Mouse (Mus musculus) CD4-positive, CD25-positive, alpha-beta regulatory T cell, adult 2 months (primary cell): ENCODE results near the gene Ccdc117.
"Not testable (repeated sequence)": the region's sequence is repeated elsewhere in the genome, so short reads cannot be mapped to it uniquely, and the experiment has no call there.

ENCODE experiments used
- DNase-seq: peaks from one replicate; pipeline ENCODE4 v3.0.0-alpha.2; 2012; ENCODE audit warnings: low read depth, low spot score

Gene Ccdc117

GRCm38 (mm10) chr11:5530717-5531116 is 11.3 kb downstream of the Ccdc117 start:
- DNase-seq = no peak

DNA sequence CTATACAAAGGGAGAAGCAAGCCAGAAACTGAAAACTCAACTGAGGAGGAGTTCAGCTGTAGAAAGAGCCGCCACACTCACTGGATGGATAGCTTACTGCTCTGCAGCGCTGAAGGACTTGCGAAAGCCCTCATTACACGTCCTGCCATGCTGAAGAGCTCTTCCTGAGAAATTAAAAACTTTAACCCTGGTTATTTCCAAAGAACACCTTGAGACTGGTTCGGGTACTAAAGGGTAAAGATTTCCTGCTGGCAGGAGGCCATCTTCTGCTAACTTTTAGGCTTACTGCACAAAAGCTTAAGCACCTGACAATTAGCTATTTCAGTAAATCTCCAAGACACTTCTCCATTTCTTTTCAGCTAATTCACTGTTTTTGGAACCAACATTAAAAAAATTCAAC is 11.8 kb downstream of the Ccdc117 start:
- no peak for DNase-seq

DNA sequence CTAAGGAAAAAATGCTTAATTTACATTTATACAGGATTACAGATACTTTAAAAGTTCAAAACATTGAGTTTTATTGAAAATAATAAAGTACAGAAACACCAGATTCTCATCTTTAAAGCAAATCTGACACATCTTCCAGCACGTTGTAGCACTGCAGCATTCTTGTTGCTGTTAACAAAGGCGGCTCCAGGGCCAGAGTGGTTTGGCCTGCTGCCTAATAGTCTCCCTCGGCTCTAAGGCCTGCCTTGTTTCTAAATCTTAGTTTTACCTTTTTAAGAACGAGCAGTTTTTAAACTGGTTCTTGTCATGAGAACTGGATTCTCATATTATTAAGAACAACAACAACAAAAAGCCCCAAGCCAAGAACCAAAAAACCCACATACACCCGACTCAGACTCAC is 13.1 kb downstream of the Ccdc117 start:
- no peak for DNase-seq

DNA sequence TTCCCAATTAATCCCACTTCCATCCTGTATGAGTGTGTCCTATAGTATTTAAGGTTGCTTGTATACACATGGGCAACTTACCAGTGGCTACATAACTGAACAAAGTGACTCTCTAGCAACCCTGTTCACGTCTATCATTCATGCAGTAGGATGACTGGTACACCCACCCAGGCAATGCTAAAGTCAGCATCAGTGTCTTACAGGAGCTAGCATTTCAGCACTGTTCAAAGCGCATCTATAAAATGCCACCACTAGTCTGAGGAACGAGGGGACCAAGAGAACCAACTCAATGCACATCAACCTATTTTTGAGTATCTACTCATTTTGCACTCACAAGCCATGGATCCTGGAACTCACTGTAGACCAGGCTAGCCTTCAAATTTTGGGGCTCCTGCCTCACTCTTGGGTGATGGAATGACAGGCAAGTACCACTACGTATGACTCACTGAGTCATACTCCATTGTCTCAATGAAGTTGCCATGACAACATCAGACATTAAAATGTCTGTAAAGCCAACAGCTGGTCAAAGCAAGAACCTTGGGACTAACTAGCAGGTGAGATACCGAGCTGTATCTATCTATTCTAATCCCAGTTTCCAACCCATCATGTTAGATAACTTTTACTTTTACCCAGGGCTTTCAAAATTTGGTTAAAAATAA is 14.0 kb downstream of the Ccdc117 start:
- no peak for DNase-seq

DNA sequence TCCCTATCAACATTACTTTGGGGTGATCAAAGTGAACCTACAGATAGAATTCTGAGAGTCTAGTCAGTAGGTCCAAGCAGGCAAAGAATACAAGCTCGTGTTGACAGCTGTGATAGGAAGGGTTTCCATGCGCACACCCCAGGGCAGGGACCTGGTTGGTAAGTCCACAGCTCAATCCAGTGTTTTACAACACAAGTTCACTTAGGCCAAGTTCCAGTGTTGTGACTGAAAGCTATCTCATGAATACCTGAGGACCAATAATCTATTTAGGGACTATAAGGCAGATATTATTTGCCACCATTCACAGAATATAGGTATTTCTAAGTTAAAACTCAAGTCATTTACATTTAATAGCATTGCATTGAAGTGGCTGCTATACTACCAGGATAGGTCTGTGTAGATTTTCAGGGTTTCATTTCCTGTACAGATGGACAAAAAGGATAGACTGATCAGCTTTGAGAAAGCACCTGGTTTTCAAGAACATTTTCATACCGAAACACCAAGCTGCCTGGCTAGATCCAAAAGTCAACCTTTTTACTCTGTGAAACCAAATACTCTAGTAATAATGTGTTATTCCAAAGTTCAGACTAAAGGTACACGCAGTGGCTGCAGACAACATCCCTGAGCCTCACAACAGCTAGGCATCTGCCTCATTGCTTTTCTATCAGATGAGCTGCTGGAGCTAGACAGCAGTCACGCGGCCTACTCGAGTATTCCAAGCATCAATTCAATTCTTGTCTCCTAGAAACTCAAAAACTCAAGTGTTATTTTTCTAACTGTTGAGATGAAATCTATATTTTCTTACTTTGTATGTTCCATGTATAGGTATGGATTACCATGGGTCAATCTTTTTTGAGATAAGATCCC is 15.2 kb downstream of the Ccdc117 start:
- DNase-seq = no peak

GRCm38 (mm10) chr11:5525418-5525817 is 16.6 kb downstream of the Ccdc117 start:
- no peak for DNase-seq

- DNase-seq = no peak
These were observed 19.1 kb downstream of the Ccdc117 start for GRCm38 (mm10) chr11:5522798-5523415.

GRCm38 (mm10) chr11:5521516-5522291 is 20.3 kb downstream of the Ccdc117 start:
- peak; percentile 81 for DNase-seq

DNA sequence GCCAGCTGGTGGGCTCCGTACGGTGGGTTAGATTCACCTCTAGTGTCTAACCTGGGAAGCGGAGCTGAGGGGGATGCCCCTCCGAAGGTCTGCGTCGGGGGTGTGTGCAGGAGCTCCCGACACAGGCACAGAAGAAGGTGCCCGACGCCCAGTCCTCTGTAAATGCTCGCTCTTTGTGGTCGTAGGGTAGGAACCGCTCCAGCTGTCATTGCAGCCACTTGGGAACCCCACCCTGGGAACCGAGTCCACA is 20.8 kb downstream of the Ccdc117 start:
- no peak for DNase-seq

- peak; percentile 95 for DNase-seq
These were observed 21.3 kb downstream of the Ccdc117 start, which contains the start of gene Xbp1 for GRCm38 (mm10) chr11:5520412-5521265. Gene Xbp1, plus strand, starts transcription at chr11:5520659.

GRCm38 (mm10) chr11:5519681-5520080 is 22.3 kb downstream of the Ccdc117 start:
- DNase-seq = no peak

GRCm38 (mm10) chr11:5517346-5517745 is 24.6 kb downstream of the Ccdc117 start:
- no peak for DNase-seq

- no peak for DNase-seq
These were observed 25.4 kb downstream of the Ccdc117 start for GRCm38 (mm10) chr11:5516617-5517016.

DNA sequence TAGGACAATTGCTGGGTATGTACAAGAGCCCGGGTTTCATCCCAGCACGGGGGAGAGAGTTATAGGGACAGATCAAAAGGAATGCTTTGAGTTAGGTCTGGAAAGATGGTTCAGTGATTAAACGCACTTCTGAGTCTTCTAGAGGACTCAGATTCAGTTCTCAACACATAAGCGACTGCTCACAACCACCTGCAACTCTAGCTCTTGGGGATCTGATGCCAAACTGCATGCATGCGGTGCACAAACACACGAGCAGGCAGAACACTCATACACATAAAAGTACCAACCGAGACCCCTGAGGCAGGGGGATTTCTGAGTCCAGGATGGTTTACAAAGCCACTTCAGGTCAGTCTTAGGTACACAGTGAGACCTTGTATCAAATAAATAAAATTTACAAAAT is 25.8 kb downstream of the Ccdc117 start:
- no peak for DNase-seq

GRCm38 (mm10) chr11:5515655-5516054 is 26.3 kb downstream of the Ccdc117 start:
- no peak for DNase-seq

- DNase-seq = no peak
These were observed 26.8 kb downstream of the Ccdc117 start for GRCm38 (mm10) chr11:5515196-5515595.

DNA sequence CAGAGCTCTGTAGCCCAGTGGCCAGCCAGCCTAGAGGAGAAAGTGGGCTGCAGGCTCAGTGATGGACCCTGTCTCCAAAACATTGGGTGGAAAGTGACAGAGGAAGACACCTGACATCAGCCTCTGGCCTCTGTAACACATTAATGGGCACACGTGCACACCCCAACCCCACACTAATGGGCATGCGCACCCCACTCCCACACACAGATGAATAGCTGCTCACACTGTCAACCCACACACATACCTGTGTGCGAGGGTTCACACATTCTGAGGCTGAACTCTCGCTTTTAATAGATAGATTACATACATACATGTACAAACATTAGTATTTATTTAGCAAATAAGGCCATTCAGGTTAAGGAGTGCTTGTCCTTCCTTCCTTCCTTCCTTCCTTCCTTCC is 27.9 kb downstream of the Ccdc117 start:
- no peak for DNase-seq

DNA sequence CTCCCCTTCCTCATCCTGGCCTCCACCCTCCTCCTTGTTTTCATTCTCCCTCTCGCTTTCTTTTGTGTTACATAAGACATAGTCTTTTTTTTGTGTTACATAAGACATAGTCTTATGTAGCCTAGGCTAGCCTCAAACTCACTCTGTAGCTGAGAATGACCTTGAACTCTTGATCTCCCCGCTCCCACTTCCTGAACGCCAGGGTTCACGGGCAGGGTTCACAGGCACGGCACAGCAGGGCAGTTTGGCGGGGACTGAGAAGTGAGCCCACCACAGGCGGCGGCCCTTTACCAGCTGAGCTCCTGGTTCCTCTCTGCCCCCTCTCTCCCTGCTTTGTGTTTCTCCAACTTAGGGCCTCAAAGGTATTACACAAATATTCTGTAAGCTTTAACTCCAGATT is 29.0 kb downstream of the Ccdc117 start:
- no peak for DNase-seq

DNA sequence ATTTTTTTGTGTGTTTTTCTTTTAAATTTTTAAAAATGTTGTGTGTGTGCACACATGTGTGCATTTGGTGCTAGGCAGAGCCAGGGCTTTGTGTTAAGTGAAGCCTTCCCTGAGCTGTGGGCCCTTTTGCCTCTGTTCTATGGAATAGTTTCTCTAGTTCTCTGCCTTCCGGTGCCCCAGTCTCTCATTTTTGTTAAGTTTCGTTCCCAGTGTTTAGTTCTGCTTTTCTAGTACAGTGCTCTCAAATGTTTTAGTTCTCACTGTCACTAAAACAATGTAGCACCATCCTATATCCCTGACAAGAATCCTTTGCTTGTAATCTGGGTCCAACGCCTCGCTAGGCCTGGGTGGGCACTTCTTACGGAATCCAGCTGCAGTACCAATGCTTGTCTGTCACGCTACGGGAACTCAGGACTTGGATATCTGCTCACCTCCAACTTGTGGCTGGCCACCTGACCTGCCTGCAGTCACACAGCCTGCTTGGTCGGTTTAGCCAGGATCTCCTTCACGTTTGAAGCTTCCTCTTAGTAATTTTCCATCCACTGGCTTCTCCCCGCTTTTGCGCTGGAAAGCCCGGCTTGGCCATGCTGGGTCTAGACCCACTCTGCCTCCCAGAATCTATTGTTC is 29.8 kb downstream of the Ccdc117 start:
- no peak for DNase-seq

- DNase-seq = not testable (repeated sequence)
These were observed 31.3 kb downstream of the Ccdc117 start for GRCm38 (mm10) chr11:5510686-5511085.

GRCm38 (mm10) chr11:5510099-5510391 is 31.9 kb downstream of the Ccdc117 start:
- no peak for DNase-seq
